Mouse (Mus musculus): ENCODE data around the gene Padi3.

- no peak for TF ChIP-seq CTCF (IDR thresholded peaks at IDR 0.05; ENCODE audit: borderline replicate concordance, extremely low read depth, insufficient read depth, insufficient read length)
- no peak for TF ChIP-seq POLR2A (IDR thresholded peaks at IDR 0.05; ENCODE audit: borderline replicate concordance, extremely low read depth, insufficient read depth, insufficient read length, poor library complexity, severe bottlenecking)
These were observed 62.5 kb downstream of the Padi3 start for GRCm38 (mm10) chr4:140747978-140748377.

Data from brain, embryonic 14.5 days (tissue).